8 mouse cellular contexts compared by ENCODE assay signal in the genomic region with DNA sequence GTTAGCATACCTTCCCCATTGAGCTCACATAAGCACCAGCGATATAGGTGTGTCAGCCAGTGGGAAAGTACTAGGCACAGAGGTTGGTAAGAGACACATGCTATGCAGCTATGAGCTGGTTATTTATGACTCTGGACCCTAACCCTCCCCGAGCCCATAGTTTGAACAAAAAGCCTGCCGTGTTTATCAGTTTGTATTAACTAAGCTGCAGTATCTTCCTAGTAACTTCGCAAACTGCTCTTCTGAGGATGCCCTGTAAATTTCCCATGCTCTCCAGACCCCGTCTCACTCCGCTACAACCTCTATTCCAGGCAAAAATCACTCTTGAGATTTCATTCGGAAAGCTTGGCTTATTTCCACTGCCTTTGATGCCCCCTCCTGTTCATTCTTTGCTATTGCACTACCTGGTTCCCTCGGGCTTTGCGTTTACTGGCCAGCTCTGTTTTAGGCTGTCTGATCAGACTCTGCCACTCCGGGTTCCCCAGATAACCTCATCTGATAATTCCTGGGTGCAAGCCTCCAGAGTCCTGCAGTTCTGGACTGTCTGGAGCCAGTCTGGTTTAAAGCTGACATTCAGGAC. TPM values are rescaled to one million over a fixed set of nuclear protein-coding genes. Genes with fewer than 3 reads are reported as not detected.
A peak's percentile ranks its signal among the peaks of the same experiment; 100 is the strongest.
DNase-seq lines count a peak whose midpoint lies in the region; ATAC-seq and TF ChIP-seq lines count a peak whose summit lies in the region.

No protein-coding gene starts in this region.

- no peaks in the 10 kb centered on the region for H3K9me3 ChIP-seq in heart, embryonic 13.5 days
- H3K9me3 ChIP-seq in neural tube, embryonic 13.5 days, result no peaks in the 10 kb centered on the region

- ATAC-seq in heart, embryonic 13.5 days (ENCODE audit: extremely low read depth, insufficient number of reproducible peaks, low FRiP score, low TSS enrichment), result no peak
- no peak for ATAC-seq in neural tube, embryonic 13.5 days (ENCODE audit: low read depth)
- ATAC-seq in activated CD4-positive, CD25-positive, alpha-beta regulatory T cell, adult 4 months, result no peak

- peaks cover 10% of the 10 kb centered on the region for H3K36me3 ChIP-seq in spleen, adult 2 months (ENCODE audit: control insufficient read depth, insufficient read depth, low read length)
- H3K36me3 ChIP-seq in heart, embryonic 13.5 days, result no peaks in the 10 kb centered on the region
- H3K36me3 ChIP-seq in neural tube, embryonic 13.5 days, result no peaks in the 10 kb centered on the region

- no peak overlapping the region for H3K27ac ChIP-seq in spleen, adult 2 months (ENCODE audit: insufficient read depth, low read length)
- H3K27ac ChIP-seq in heart, embryonic 13.5 days (replicated peaks), result no peak overlapping the region
- H3K27ac ChIP-seq in neural tube, embryonic 13.5 days (replicated peaks), result no peak overlapping the region

- TF ChIP-seq CTCF in spleen, adult 2 months (IDR thresholded peaks at IDR 0.05; ENCODE audit: extremely low read depth, insufficient read depth, insufficient read length, insufficient replicate concordance), result peak; percentile 65; the same call in 1 of the 2 replicates

- peak overlapping the region; percentile 28; the same call in 1 of the 2 replicates for H3K4me2 ChIP-seq in heart, embryonic 13.5 days
- H3K4me2 ChIP-seq in neural tube, embryonic 13.5 days, result peak overlapping the region; percentile 22; the same call in 1 of the 2 replicates

- H3K4me3 ChIP-seq in spleen, adult 2 months (ENCODE audit: extremely low read depth, insufficient read depth, insufficient read length), result no peak overlapping the region
- no peak overlapping the region for H3K4me3 ChIP-seq in heart, embryonic 13.5 days
- no peak overlapping the region for H3K4me3 ChIP-seq in neural tube, embryonic 13.5 days

- H3K9ac ChIP-seq in heart, embryonic 13.5 days, result peak overlapping the region; percentile 33; the same call in 1 of the 2 replicates
- no peak overlapping the region for H3K9ac ChIP-seq in neural tube, embryonic 13.5 days

- WGBS in spleen, adult 2 months, result 35% methylated on average over 10 of the region's 10 CpGs
- 24% methylated on average over 10 of the region's 10 CpGs for WGBS in heart, embryonic 13.5 days
- 26% methylated on average over 10 of the region's 10 CpGs for WGBS in neural tube, embryonic 13.5 days

- H3K27me3 ChIP-seq in spleen, adult 2 months (ENCODE audit: control insufficient read depth, insufficient read depth, low read length), result no peaks in the 10 kb centered on the region
- peaks cover 44% of the 10 kb centered on the region for H3K27me3 ChIP-seq in heart, embryonic 13.5 days (replicated peaks)
- H3K27me3 ChIP-seq in neural tube, embryonic 13.5 days, result no peaks in the 10 kb centered on the region; the same call in 1 of the 2 replicates

- no peak for TF ChIP-seq POLR2A in spleen, adult 2 months (IDR thresholded peaks at IDR 0.05; ENCODE audit: low read depth, low read length)

- peaks cover 3% of the 10 kb centered on the region; the same call in 1 of the 2 replicates for H3K4me1 ChIP-seq in spleen, adult 2 months (ENCODE audit: control insufficient read depth, insufficient read depth, insufficient read length)
- peaks cover 20% of the 10 kb centered on the region for H3K4me1 ChIP-seq in heart, embryonic 13.5 days
- H3K4me1 ChIP-seq in neural tube, embryonic 13.5 days (replicated peaks), result no peaks in the 10 kb centered on the region; the same call in 1 of the 2 replicates

- peak in 1 of 2 experiments; percentile 55 for DNase-seq in spleen, adult 2 months (ENCODE audit: low read depth in 1 of 2, low spot score in 2 of 2)
- DNase-seq in spleen, adult 12 weeks (ENCODE audit: low spot score), result no peak
- DNase-seq in ZHBTc4 (ENCODE audit: low read depth, low spot score), result peak; percentile 64
- DNase-seq in cerebellum, postnatal 14 days, result peak; percentile 81 to 84
- DNase-seq in layer of hippocampus, postnatal 14 days (ENCODE audit: low spot score in 2 of 2), result peak; percentile 58 to 60

RNA-seq across cellular contexts. Expression of gene Tm9sf4, which starts 18.4 kb away (rescaled TPM):
- 21.8 and 22.0 TPM in 2 replicates for polyA plus RNA-seq in spleen, adult 2 months (2012; rRNA removed)
- 59.0 and 63.0 TPM in 2 replicates for polyA plus RNA-seq in heart, embryonic 13.5 days (2015; fragmentation: Nextera tagmentation; extraction: Ambion mirVana)
- total RNA-seq in layer of hippocampus, postnatal 14 days (2021), result 10 to 100 TPM; 93.0 to 93.3 TPM
- 69.7 and 81.7 TPM in 2 replicates for polyA plus RNA-seq in neural tube, embryonic 13.5 days (2015; fragmentation: Nextera tagmentation; extraction: Ambion mirVana)
- 10 to 100 TPM; 24.1 to 41.4 TPM for polyA plus RNA-seq in activated CD4-positive, CD25-positive, alpha-beta regulatory T cell, adult 4 months (2017; shearing (Covaris generic))

RNA-seq across cellular contexts. Expression of gene Hck, which starts 34.4 kb away (rescaled TPM):
- 78.9 and 92.2 TPM in 2 replicates for polyA plus RNA-seq in spleen, adult 2 months (2012; rRNA removed)
- 1.8 and 2.2 TPM in 2 replicates for polyA plus RNA-seq in heart, embryonic 13.5 days (2015; fragmentation: Nextera tagmentation; extraction: Ambion mirVana)
- total RNA-seq in layer of hippocampus, postnatal 14 days (2021), result 1 to 10 TPM; 2.2 to 2.4 TPM
- 2.3 and 3.1 TPM in 2 replicates for polyA plus RNA-seq in neural tube, embryonic 13.5 days (2015; fragmentation: Nextera tagmentation; extraction: Ambion mirVana)
- under 1 TPM in 1 of 2 experiments, not detected in 1; 0.97 TPM for polyA plus RNA-seq in activated CD4-positive, CD25-positive, alpha-beta regulatory T cell, adult 4 months (2017; shearing (Covaris generic))

Comparison
In these comparisons a context has a peak if more than half of its experiments do, and no peak if none do; other contexts are left out.
1. RNA of gene Hck, which starts 34.4 kb away (polyA plus RNA-seq): 78.9 to 92.2 TPM in spleen, adult 2 months; 2.3 to 3.1 TPM in neural tube, embryonic 13.5 days, 1.8 to 2.2 TPM in heart, embryonic 13.5 days and 0.97 TPM in activated CD4-positive, CD25-positive, alpha-beta regulatory T cell, adult 4 months; every median in the first group is over 10 times any median in the second.